ENCODE assay signal across 16 mouse cellular contexts in genomic region chr13:75865486-75866184, GRCm38 (mm10). TPM values are rescaled to one million over a fixed set of nuclear protein-coding genes. Genes with fewer than 3 reads are reported as not detected.
DNase-seq lines count a peak whose midpoint lies in the region; ATAC-seq and TF ChIP-seq lines count a peak whose summit lies in the region.
"Had no signal": no experiment of that assay in that cellular context is flagged by ENCODE, and none has a peak within 500 bp of the region (broad histone marks: within the 10 kb centered on the region; RNA-seq: fewer than 3 reads in every experiment).

No protein-coding gene starts in this region.

- H3K4me2 ChIP-seq in intestine, embryonic 14.5 days (ENCODE audit: low read length), result no peak overlapping the region
- H3K4me2 ChIP-seq in intestine, postnatal 0 days (replicated peaks; ENCODE audit: low read depth), result no peak overlapping the region
- H3K4me2 ChIP-seq in stomach, embryonic 14.5 days (replicated peaks; ENCODE audit: low read depth, low read length), result no peak overlapping the region
- H3K4me2 ChIP-seq in stomach, postnatal 0 days (replicated peaks; ENCODE audit: low read depth), result no peak overlapping the region
- H3K4me2 ChIP-seq in liver, embryonic 12.5 days, result peak overlapping the region; percentile 26
- H3K4me2 ChIP-seq in stomach, embryonic 15.5 days, result no peak overlapping the region
- H3K4me2 ChIP-seq in hindbrain, postnatal 0 days (ENCODE audit: low read depth, low read length), result no peak overlapping the region
- H3K4me2 ChIP-seq: forebrain, embryonic 12.5 days; midbrain, embryonic 13.5 days; neural tube, embryonic 12.5 days had no signal

- ATAC-seq in intestine, embryonic 14.5 days (replicated peaks; ENCODE audit: low FRiP score, low TSS enrichment, low read depth), result 0 out of 2 replicates have a peak, but pooled peaks have one; percentile 43
- ATAC-seq in intestine, postnatal 0 days, result no peak
- ATAC-seq in stomach, embryonic 14.5 days (ENCODE audit: insufficient number of reproducible peaks, insufficient read depth, low FRiP score, low read depth), result peak; percentile 61; the same call in 1 of the 2 replicates
- no peak for ATAC-seq in stomach, postnatal 0 days (ENCODE audit: low FRiP score, low TSS enrichment)
- peak; percentile 100 for ATAC-seq in liver, embryonic 12.5 days
- ATAC-seq in stomach, embryonic 15.5 days (ENCODE audit: insufficient read depth, low FRiP score, low read depth), result peak; percentile 82
- ATAC-seq in hindbrain, postnatal 0 days, result no peak
- ATAC-seq: midbrain, embryonic 13.5 days had no signal

- no peak overlapping the region for H3K9ac ChIP-seq in intestine, embryonic 14.5 days (ENCODE audit: low read length)
- no peak overlapping the region for H3K9ac ChIP-seq in intestine, postnatal 0 days (ENCODE audit: low read depth, low read length)
- no peak overlapping the region for H3K9ac ChIP-seq in stomach, embryonic 14.5 days (replicated peaks; ENCODE audit: low read depth, low read length)
- no peak overlapping the region for H3K9ac ChIP-seq in stomach, postnatal 0 days (ENCODE audit: low read length)
- H3K9ac ChIP-seq in liver, embryonic 12.5 days, result 0 out of 2 replicates have a peak overlapping the region, but pooled peaks have one; percentile 12
- no peak overlapping the region for H3K9ac ChIP-seq in stomach, embryonic 15.5 days
- H3K9ac ChIP-seq in hindbrain, postnatal 0 days (replicated peaks; ENCODE audit: low read length), result no peak overlapping the region
- H3K9ac ChIP-seq: forebrain, embryonic 12.5 days; midbrain, embryonic 13.5 days; neural tube, embryonic 12.5 days had no signal

- no peak for DNase-seq in intestine, embryonic 14.5 days (ENCODE audit: low spot score)
- DNase-seq in stomach, postnatal 0 days (ENCODE audit: low spot score), result no peak
- DNase-seq in hindbrain, postnatal 0 days (ENCODE audit: low spot score), result no peak
- DNase-seq in right cerebral cortex, postnatal 10 days (ENCODE audit: low spot score in 2 of 2), result no peak
- DNase-seq: cerebellum, adult 9-10 months; heart, adult 2 months; heart, postnatal 10 days; kidney, postnatal 14 days; lung, postnatal 10 days had no signal

- no peak for TF ChIP-seq EP300 in stomach, postnatal 0 days (optimal IDR thresholded peaks at IDR 0.05)

- H3K36me3 ChIP-seq in intestine, embryonic 14.5 days (ENCODE audit: control insufficient read depth, insufficient read depth, low read length), result peaks cover 25% of the 10 kb centered on the region
- 0 out of 2 replicates have a peak, but pooled peaks cover 7% of the 10 kb centered on the region for H3K36me3 ChIP-seq in intestine, postnatal 0 days (ENCODE audit: control insufficient read depth, insufficient read depth)
- H3K36me3 ChIP-seq in stomach, embryonic 14.5 days (ENCODE audit: control insufficient read depth, insufficient read depth, low read length), result peaks cover 11% of the 10 kb centered on the region
- H3K36me3 ChIP-seq in stomach, postnatal 0 days (ENCODE audit: control insufficient read depth, insufficient read depth, low read length), result no peaks in the 10 kb centered on the region
- H3K36me3 ChIP-seq in liver, embryonic 12.5 days, result no peaks in the 10 kb centered on the region; the same call in 1 of the 2 replicates
- H3K36me3 ChIP-seq in stomach, embryonic 15.5 days, result no peaks in the 10 kb centered on the region
- no peaks in the 10 kb centered on the region for H3K36me3 ChIP-seq in hindbrain, postnatal 0 days (ENCODE audit: insufficient read depth, low read length)

- no peak overlapping the region for H3K27ac ChIP-seq in intestine, embryonic 14.5 days (ENCODE audit: low read depth)
- no peak overlapping the region for H3K27ac ChIP-seq in intestine, postnatal 0 days (ENCODE audit: low read depth, low read length)
- H3K27ac ChIP-seq in stomach, embryonic 14.5 days (ENCODE audit: low read length), result no peak overlapping the region
- H3K27ac ChIP-seq in stomach, postnatal 0 days (replicated peaks), result no peak overlapping the region
- peak overlapping the region; percentile 73 for H3K27ac ChIP-seq in liver, embryonic 12.5 days
- no peak overlapping the region for H3K27ac ChIP-seq in stomach, embryonic 15.5 days
- no peak overlapping the region for H3K27ac ChIP-seq in hindbrain, postnatal 0 days
- H3K27ac ChIP-seq: forebrain, embryonic 12.5 days; heart, adult 2 months; midbrain, embryonic 13.5 days; neural tube, embryonic 12.5 days had no signal

- no peaks in the 10 kb centered on the region for H3K9me3 ChIP-seq in intestine, embryonic 14.5 days (ENCODE audit: control insufficient read depth, low read length)
- H3K9me3 ChIP-seq in intestine, postnatal 0 days (ENCODE audit: control insufficient read depth), result no peaks in the 10 kb centered on the region
- H3K9me3 ChIP-seq in stomach, embryonic 14.5 days (ENCODE audit: control insufficient read depth, low read depth, low read length), result no peaks in the 10 kb centered on the region
- H3K9me3 ChIP-seq in stomach, postnatal 0 days (ENCODE audit: control insufficient read depth, low read length), result no peaks in the 10 kb centered on the region
- no peaks in the 10 kb centered on the region for H3K9me3 ChIP-seq in liver, embryonic 12.5 days (replicated peaks)
- H3K9me3 ChIP-seq in stomach, embryonic 15.5 days, result no peaks in the 10 kb centered on the region
- H3K9me3 ChIP-seq in hindbrain, postnatal 0 days (ENCODE audit: low read length), result no peaks in the 10 kb centered on the region
- H3K9me3 ChIP-seq: forebrain, embryonic 12.5 days; midbrain, embryonic 13.5 days; neural tube, embryonic 12.5 days had no signal

- H3K4me3 ChIP-seq in intestine, embryonic 14.5 days (ENCODE audit: low read depth, low read length), result no peak overlapping the region
- H3K4me3 ChIP-seq in intestine, postnatal 0 days (ENCODE audit: low read depth, low read length), result no peak overlapping the region
- H3K4me3 ChIP-seq in stomach, embryonic 14.5 days (ENCODE audit: low read depth, low read length), result no peak overlapping the region
- no peak overlapping the region for H3K4me3 ChIP-seq in stomach, postnatal 0 days (ENCODE audit: low read depth, low read length)
- H3K4me3 ChIP-seq in liver, embryonic 12.5 days, result no peak overlapping the region
- H3K4me3 ChIP-seq in stomach, embryonic 15.5 days (replicated peaks), result no peak overlapping the region
- no peak overlapping the region for H3K4me3 ChIP-seq in hindbrain, postnatal 0 days (ENCODE audit: low read length)
- H3K4me3 ChIP-seq: forebrain, embryonic 12.5 days; heart, adult 2 months; midbrain, embryonic 13.5 days; neural tube, embryonic 12.5 days had no signal

- no peaks in the 10 kb centered on the region for H3K27me3 ChIP-seq in intestine, embryonic 14.5 days (replicated peaks; ENCODE audit: control insufficient read depth, insufficient read depth, low read length)
- no peaks in the 10 kb centered on the region for H3K27me3 ChIP-seq in intestine, postnatal 0 days (replicated peaks; ENCODE audit: control insufficient read depth, insufficient read depth, low read length)
- H3K27me3 ChIP-seq in stomach, embryonic 14.5 days (ENCODE audit: control insufficient read depth, insufficient read depth, low read length), result no peaks in the 10 kb centered on the region
- no peaks in the 10 kb centered on the region for H3K27me3 ChIP-seq in stomach, postnatal 0 days (ENCODE audit: control insufficient read depth, insufficient read depth, low read length)
- H3K27me3 ChIP-seq in liver, embryonic 12.5 days (replicated peaks), result no peaks in the 10 kb centered on the region
- no peaks in the 10 kb centered on the region for H3K27me3 ChIP-seq in stomach, embryonic 15.5 days (replicated peaks)
- H3K27me3 ChIP-seq in hindbrain, postnatal 0 days (ENCODE audit: insufficient read depth, low read length), result no peaks in the 10 kb centered on the region
- H3K27me3 ChIP-seq: forebrain, embryonic 12.5 days; midbrain, embryonic 13.5 days; neural tube, embryonic 12.5 days had no signal

- no peaks in the 10 kb centered on the region for H3K4me1 ChIP-seq in intestine, embryonic 14.5 days (replicated peaks; ENCODE audit: control insufficient read depth, insufficient read depth, low read length)
- H3K4me1 ChIP-seq in intestine, postnatal 0 days (replicated peaks; ENCODE audit: control insufficient read depth, insufficient read depth, low read length), result no peaks in the 10 kb centered on the region
- no peaks in the 10 kb centered on the region for H3K4me1 ChIP-seq in stomach, embryonic 14.5 days (ENCODE audit: control insufficient read depth, insufficient read depth, low read length)
- no peaks in the 10 kb centered on the region for H3K4me1 ChIP-seq in stomach, postnatal 0 days (replicated peaks; ENCODE audit: control insufficient read depth, insufficient read depth)
- H3K4me1 ChIP-seq in liver, embryonic 12.5 days, result peaks cover 20% of the 10 kb centered on the region
- no peaks in the 10 kb centered on the region for H3K4me1 ChIP-seq in stomach, embryonic 15.5 days
- no peaks in the 10 kb centered on the region for H3K4me1 ChIP-seq in hindbrain, postnatal 0 days (ENCODE audit: insufficient read depth, low read length)
- H3K4me1 ChIP-seq: forebrain, embryonic 12.5 days; midbrain, embryonic 13.5 days; neural tube, embryonic 12.5 days had no signal

- no peak for TF ChIP-seq CTCF in intestine, postnatal 0 days (IDR thresholded peaks at IDR 0.05; ENCODE audit: low read depth)
- TF ChIP-seq CTCF in stomach, postnatal 0 days (IDR thresholded peaks at IDR 0.05; ENCODE audit: low read depth), result no peak
- no peak for TF ChIP-seq CTCF in hindbrain, postnatal 0 days (IDR thresholded peaks at IDR 0.05; ENCODE audit: low read depth)

RNA-seq across cellular contexts. Expression of gene Glrx, which starts 26.0 kb away (rescaled TPM):
- polyA plus RNA-seq in intestine, embryonic 14.5 days (2014; fragmentation: Nextera tagmentation; extraction: Ambion mirVana), result 90.5 and 93.5 TPM in 2 replicates
- 609 and 611 TPM in 2 replicates for polyA plus RNA-seq in intestine, postnatal 0 days (2015; fragmentation: Nextera tagmentation; extraction: Ambion mirVana)
- polyA plus RNA-seq in stomach, embryonic 14.5 days (2014; fragmentation: Nextera tagmentation; extraction: Ambion mirVana), result 79.6 and 82.4 TPM in 2 replicates
- 416 and 426 TPM in 2 replicates for polyA plus RNA-seq in stomach, postnatal 0 days (2015; fragmentation: Nextera tagmentation; extraction: Ambion mirVana)
- polyA plus RNA-seq in liver, embryonic 12.5 days (2016; fragmentation: Nextera tagmentation; extraction: Ambion mirVana), result 21.6 and 23.0 TPM in 2 replicates
- polyA plus RNA-seq in stomach, embryonic 15.5 days (2015; fragmentation: Nextera tagmentation; extraction: Ambion mirVana), result 88.3 and 91.7 TPM in 2 replicates
- 69.6 and 69.7 TPM in 2 replicates for total RNA-seq in hindbrain, postnatal 0 days (2014; rRNA removed)
- 103 TPM in 2 replicates for polyA plus RNA-seq in hindbrain, postnatal 0 days (2015; fragmentation: Nextera tagmentation; extraction: Ambion mirVana)

Comparison
In these comparisons a context has a peak if more than half of its experiments do, and no peak if none do; other contexts are left out.
1. ATAC-seq: peak in intestine, embryonic 14.5 days (single experiment), stomach, embryonic 14.5 days (single experiment), liver, embryonic 12.5 days (single experiment) and stomach, embryonic 15.5 days (single experiment); none in intestine, postnatal 0 days (single experiment), stomach, postnatal 0 days (single experiment) and hindbrain, postnatal 0 days (single experiment).